Mouse (Mus musculus): ENCODE data around the gene Dnaic2. TPM values are rescaled to one million over a fixed set of nuclear protein-coding genes. Genes with fewer than 3 reads are reported as not detected.
A peak's percentile ranks its signal among the peaks of the same experiment; 100 is the strongest.

The Dnaic2 gene
- polyA plus RNA-seq, 1 experiment from 2014 or later: 1.9 TPM

- Histone ChIP-seq H3K4me2 (ENCODE audit: low read length) (no peak overlapping the region), H3K4me3 (replicated peaks; ENCODE audit: low read depth, low read length) (no peak overlapping the region), H3K9ac (replicated peaks; ENCODE audit: low read length) (no peak overlapping the region), H3K4me1 (ENCODE audit: control insufficient read depth, insufficient read depth, low read length) (no peaks in the 10 kb centered on the region), H3K36me3 (ENCODE audit: control insufficient read depth, insufficient read depth, low read length) (no peaks in the 10 kb centered on the region), H3K9me3 (ENCODE audit: control insufficient read depth, low read length) (no peaks in the 10 kb centered on the region), H3K27ac (replicated peaks; ENCODE audit: low read depth, low read length) (no peak overlapping the region), H3K27me3 (ENCODE audit: control insufficient read depth, insufficient read depth, low read length) (no peaks in the 10 kb centered on the region)
- DNase-seq (no peak), ATAC-seq (ENCODE audit: low FRiP score, low TSS enrichment) (no peak)
- 92% methylated on average over 3 of the region's 3 CpGs for WGBS
Observed at GRCm38 (mm10) chr11:114711393-114711792, 15.8 kb upstream of the Dnaic2 start.

DNA sequence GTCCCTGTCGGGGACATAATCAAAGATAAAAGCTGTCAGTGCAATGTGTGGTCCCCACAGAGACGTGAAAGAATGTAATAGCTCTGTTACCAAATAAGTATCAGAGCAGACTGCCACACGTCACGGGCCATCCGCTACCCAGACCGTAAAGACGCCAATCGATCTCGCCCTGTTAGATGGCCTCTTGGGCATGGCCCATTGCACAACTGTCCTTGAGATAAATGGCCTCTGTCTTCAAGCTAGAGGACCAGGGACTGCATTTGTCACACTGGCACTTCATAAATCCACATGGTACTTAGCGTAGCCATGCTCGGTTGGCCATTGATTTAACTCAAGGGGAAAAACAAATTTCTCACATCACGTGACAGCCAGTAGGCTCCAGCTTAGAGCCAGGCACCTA is 15.3 kb upstream of the Dnaic2 start:
- WGBS: 81% methylated on average over 12 of the region's 12 CpGs

DNA sequence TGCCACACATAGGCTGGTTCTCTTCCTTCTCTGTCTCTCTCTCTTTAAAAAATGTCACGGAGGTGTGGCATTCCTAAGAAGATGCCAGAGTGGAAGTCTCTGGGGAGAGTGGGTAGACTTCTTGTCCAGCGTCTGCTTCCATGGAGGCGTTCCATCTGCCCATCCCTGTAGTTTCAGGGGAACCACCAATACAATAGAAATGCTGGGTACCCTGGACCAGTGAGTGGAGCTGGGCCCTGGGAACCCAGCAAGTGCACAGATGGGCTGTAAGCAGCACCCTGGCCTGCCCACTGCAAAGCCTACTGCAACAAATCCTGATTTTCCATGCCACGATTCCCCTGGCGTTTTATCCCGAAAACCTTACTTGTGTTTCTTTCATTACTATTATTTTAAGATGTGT is 12.7 kb upstream of the Dnaic2 start:
- DNase-seq (no peak), ATAC-seq (ENCODE audit: low FRiP score, low TSS enrichment) (no peak)
- H3K9me3 ChIP-seq (ENCODE audit: control insufficient read depth, low read length): no peaks in the 10 kb centered on the region
- H3K4me2 ChIP-seq (ENCODE audit: low read length): no peak overlapping the region
- WGBS: 85% methylated on average over 6 of the region's 6 CpGs
- no peak overlapping the region for H3K27ac ChIP-seq (replicated peaks; ENCODE audit: low read depth, low read length)
- H3K36me3 ChIP-seq (ENCODE audit: control insufficient read depth, insufficient read depth, low read length): no peaks in the 10 kb centered on the region
- no peak overlapping the region for H3K9ac ChIP-seq (replicated peaks; ENCODE audit: low read length)
- no peaks in the 10 kb centered on the region for H3K4me1 ChIP-seq (ENCODE audit: control insufficient read depth, insufficient read depth, low read length)
- H3K27me3 ChIP-seq (ENCODE audit: control insufficient read depth, insufficient read depth, low read length): no peaks in the 10 kb centered on the region
- no peak overlapping the region for H3K4me3 ChIP-seq (replicated peaks; ENCODE audit: low read depth, low read length)

More for the DNA sequence above, 15.3 kb upstream of the Dnaic2 start:
- no peaks in the 10 kb centered on the region for H3K4me1 ChIP-seq (ENCODE audit: control insufficient read depth, insufficient read depth, low read length)
- H3K36me3 ChIP-seq (ENCODE audit: control insufficient read depth, insufficient read depth, low read length): no peaks in the 10 kb centered on the region
- no peak overlapping the region for H3K4me3 ChIP-seq (replicated peaks; ENCODE audit: low read depth, low read length)
- DNase-seq (no peak), ATAC-seq (ENCODE audit: low FRiP score, low TSS enrichment) (no peak)
- no peaks in the 10 kb centered on the region for H3K27me3 ChIP-seq (ENCODE audit: control insufficient read depth, insufficient read depth, low read length)
- no peaks in the 10 kb centered on the region for H3K9me3 ChIP-seq (ENCODE audit: control insufficient read depth, low read length)
- no peak overlapping the region for H3K9ac ChIP-seq (replicated peaks; ENCODE audit: low read length)
- H3K27ac ChIP-seq (replicated peaks; ENCODE audit: low read depth, low read length): no peak overlapping the region
- no peak overlapping the region for H3K4me2 ChIP-seq (ENCODE audit: low read length)

- no peaks in the 10 kb centered on the region for H3K36me3 ChIP-seq (ENCODE audit: control insufficient read depth, insufficient read depth, low read length)
- no peak overlapping the region for H3K27ac ChIP-seq (replicated peaks; ENCODE audit: low read depth, low read length)
- no peaks in the 10 kb centered on the region for H3K4me1 ChIP-seq (ENCODE audit: control insufficient read depth, insufficient read depth, low read length)
- DNase-seq (no peak), ATAC-seq (ENCODE audit: low FRiP score, low TSS enrichment) (no peak)
- H3K27me3 ChIP-seq (ENCODE audit: control insufficient read depth, insufficient read depth, low read length): no peaks in the 10 kb centered on the region
- no peak overlapping the region for H3K4me3 ChIP-seq (replicated peaks; ENCODE audit: low read depth, low read length)
- no peaks in the 10 kb centered on the region for H3K9me3 ChIP-seq (ENCODE audit: control insufficient read depth, low read length)
- H3K9ac ChIP-seq (replicated peaks; ENCODE audit: low read length): no peak overlapping the region
- H3K4me2 ChIP-seq (ENCODE audit: low read length): no peak overlapping the region
- WGBS: 79% methylated on average over 7 of the region's 7 CpGs
Observed at GRCm38 (mm10) chr11:114715531-114715930, 11.7 kb upstream of the Dnaic2 start.

GRCm38 (mm10) chr11:114720535-114720934 is 6.7 kb upstream of the Dnaic2 start:
- ATAC-seq (ENCODE audit: low FRiP score, low TSS enrichment) (no peak), DNase-seq (no peak)
- Histone ChIP-seq H3K27ac (replicated peaks; ENCODE audit: low read depth, low read length) (no peak overlapping the region), H3K4me1 (ENCODE audit: control insufficient read depth, insufficient read depth, low read length) (no peaks in the 10 kb centered on the region), H3K4me2 (ENCODE audit: low read length) (no peak overlapping the region), H3K36me3 (ENCODE audit: control insufficient read depth, insufficient read depth, low read length) (no peaks in the 10 kb centered on the region), H3K9ac (replicated peaks; ENCODE audit: low read length) (no peak overlapping the region), H3K4me3 (replicated peaks; ENCODE audit: low read depth, low read length) (no peak overlapping the region), H3K9me3 (ENCODE audit: control insufficient read depth, low read length) (no peaks in the 10 kb centered on the region), H3K27me3 (ENCODE audit: control insufficient read depth, insufficient read depth, low read length) (no peaks in the 10 kb centered on the region)
- 87% methylated on average over 10 of the region's 10 CpGs for WGBS

- WGBS: 85% methylated on average over 8 of the region's 8 CpGs
- no peaks in the 10 kb centered on the region for H3K36me3 ChIP-seq (ENCODE audit: control insufficient read depth, insufficient read depth, low read length)
- peaks cover 2% of the 10 kb centered on the region for H3K4me1 ChIP-seq (ENCODE audit: control insufficient read depth, insufficient read depth, low read length)
- ATAC-seq (ENCODE audit: low FRiP score, low TSS enrichment) (no peak), DNase-seq (no peak)
- H3K4me2 ChIP-seq (ENCODE audit: low read length): no peak overlapping the region
- no peak overlapping the region for H3K27ac ChIP-seq (replicated peaks; ENCODE audit: low read depth, low read length)
- no peak overlapping the region for H3K9ac ChIP-seq (replicated peaks; ENCODE audit: low read length)
- H3K27me3 ChIP-seq (ENCODE audit: control insufficient read depth, insufficient read depth, low read length): no peaks in the 10 kb centered on the region
- no peaks in the 10 kb centered on the region for H3K9me3 ChIP-seq (ENCODE audit: control insufficient read depth, low read length)
- H3K4me3 ChIP-seq (replicated peaks; ENCODE audit: low read depth, low read length): no peak overlapping the region
Observed at GRCm38 (mm10) chr11:114722438-114722837, 4.8 kb upstream of the Dnaic2 start.

- 73% methylated on average over 13 of the region's 13 CpGs for WGBS
- Histone ChIP-seq H3K36me3 (ENCODE audit: control insufficient read depth, insufficient read depth, low read length) (no peaks in the 10 kb centered on the region), H3K4me2 (ENCODE audit: low read length) (no peak overlapping the region), H3K4me1 (ENCODE audit: control insufficient read depth, insufficient read depth, low read length) (peaks cover 6% of the 10 kb centered on the region), H3K4me3 (replicated peaks; ENCODE audit: low read depth, low read length) (no peak overlapping the region), H3K9ac (replicated peaks; ENCODE audit: low read length) (no peak overlapping the region), H3K27me3 (ENCODE audit: control insufficient read depth, insufficient read depth, low read length) (no peaks in the 10 kb centered on the region), H3K27ac (replicated peaks; ENCODE audit: low read depth, low read length) (no peak overlapping the region), H3K9me3 (ENCODE audit: control insufficient read depth, low read length) (no peaks in the 10 kb centered on the region)
- DNase-seq (no peak), ATAC-seq (ENCODE audit: low FRiP score, low TSS enrichment) (no peak)
Observed at GRCm38 (mm10) chr11:114723030-114723429, 4.2 kb upstream of the Dnaic2 start.

GRCm38 (mm10) chr11:114724787-114725590 is 2.2 kb upstream of the Dnaic2 start:
- DNase-seq (no peak), ATAC-seq (ENCODE audit: low FRiP score, low TSS enrichment) (no peak)
- no peak overlapping the region for H3K4me2 ChIP-seq (ENCODE audit: low read length)
- H3K9ac ChIP-seq (replicated peaks; ENCODE audit: low read length): no peak overlapping the region
- H3K27ac ChIP-seq (replicated peaks; ENCODE audit: low read depth, low read length): no peak overlapping the region
- H3K36me3 ChIP-seq (ENCODE audit: control insufficient read depth, insufficient read depth, low read length): no peaks in the 10 kb centered on the region
- 80% methylated on average over 11 of the region's 11 CpGs for WGBS
- H3K27me3 ChIP-seq (ENCODE audit: control insufficient read depth, insufficient read depth, low read length): no peaks in the 10 kb centered on the region
- no peaks in the 10 kb centered on the region for H3K9me3 ChIP-seq (ENCODE audit: control insufficient read depth, low read length)
- H3K4me1 ChIP-seq (ENCODE audit: control insufficient read depth, insufficient read depth, low read length): peaks cover 6% of the 10 kb centered on the region
- H3K4me3 ChIP-seq (replicated peaks; ENCODE audit: low read depth, low read length): no peak overlapping the region

- H3K4me3 ChIP-seq (replicated peaks; ENCODE audit: low read depth, low read length): peak overlapping the region; percentile 29
- H3K27ac ChIP-seq (replicated peaks; ENCODE audit: low read depth, low read length): no peak overlapping the region
- peaks cover 6% of the 10 kb centered on the region for H3K4me1 ChIP-seq (ENCODE audit: control insufficient read depth, insufficient read depth, low read length)
- 28% methylated on average over 5 of the region's 5 CpGs for WGBS
- DNase-seq (no peak), ATAC-seq (ENCODE audit: low FRiP score, low TSS enrichment) (no peak)
- peak overlapping the region; percentile 39; the same call in 1 of the 2 replicates for H3K9ac ChIP-seq (replicated peaks; ENCODE audit: low read length)
- peak overlapping the region; percentile 66 for H3K4me2 ChIP-seq (ENCODE audit: low read length)
- H3K36me3 ChIP-seq (ENCODE audit: control insufficient read depth, insufficient read depth, low read length): no peaks in the 10 kb centered on the region
- no peaks in the 10 kb centered on the region for H3K9me3 ChIP-seq (ENCODE audit: control insufficient read depth, low read length)
- H3K27me3 ChIP-seq (ENCODE audit: control insufficient read depth, insufficient read depth, low read length): no peaks in the 10 kb centered on the region
Observed at GRCm38 (mm10) chr11:114727826-114728186, 598 bp downstream of the Dnaic2 start.

Data from midbrain, embryonic 14.5 days (tissue).